Mouse (Mus musculus) mouse trophoblast stem cell (cell line): ENCODE results near the gene Psg29.

ENCODE experiments used
- in situ Hi-C, 2 experiments: fragments of 300-500 bp; cut with MseI, MboI; formaldehyde crosslinking; loops; 2 replicates in 1 of 2; 3 replicates in 1 of 2; pipeline ENCODE4 v1.15.1; 2025

The Psg29 gene

GRCm38 (mm10) chr7:17203177-17203576 is at the start of gene Psg29:
Gene Psg29, plus strand, starts transcription at chr7:17203477.
- in situ Hi-C loops = no loop called here

DNA sequence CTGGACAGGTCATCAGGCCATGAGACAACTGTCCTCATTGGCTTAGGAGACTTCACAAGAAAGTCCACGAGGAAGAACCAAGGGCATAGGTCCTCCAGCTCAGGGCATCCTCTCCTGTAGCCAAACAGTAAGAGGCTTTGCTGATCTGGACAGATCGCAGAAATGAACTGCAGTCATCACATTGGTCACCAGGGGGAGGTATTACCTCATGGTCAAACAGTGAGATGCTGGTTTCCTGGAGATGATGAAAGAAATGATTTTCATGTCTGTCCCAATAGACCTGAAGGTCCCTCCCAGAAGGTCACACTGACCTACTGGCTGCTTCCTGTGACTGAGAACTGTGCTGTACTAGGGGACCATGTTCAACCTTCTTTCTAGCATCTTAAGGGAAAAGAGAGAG is 47.6 kb upstream of the Psg29 start:
- in situ Hi-C loops = loop anchor here (25.0 kb wide), 3 partner anchors 482 to 1007 kb away; no protein-coding TSS in a partner anchor

- in situ Hi-C loops = loop anchor here (25.0 kb wide), 3 partner anchors 480 to 1005 kb away; no protein-coding TSS in a partner anchor
These were observed 46.2 kb upstream of the Psg29 start for GRCm38 (mm10) chr7:17156885-17157677.

DNA sequence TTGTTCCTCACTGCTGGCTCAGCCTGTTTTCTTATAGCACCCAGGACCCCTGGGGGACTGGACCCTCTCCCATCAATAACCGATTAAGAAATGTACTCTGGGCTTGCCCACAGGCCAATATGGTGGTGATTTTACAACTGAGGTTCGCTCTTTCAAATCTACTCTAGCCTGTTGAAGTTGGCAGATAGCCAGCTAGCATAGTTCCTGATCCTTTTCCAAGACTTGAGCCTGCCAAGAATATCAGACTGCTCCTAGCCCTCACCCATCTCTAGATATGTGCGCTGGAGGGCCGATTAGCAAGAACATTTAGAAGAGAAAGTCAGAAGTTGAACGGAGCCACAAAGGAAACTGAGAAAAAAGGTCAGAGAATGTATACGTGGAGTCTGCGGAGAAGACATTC is 44.3 kb upstream of the Psg29 start:
- in situ Hi-C loops = loop anchor here (25.0 kb wide), 3 partner anchors 478 to 1003 kb away; no protein-coding TSS in a partner anchor

- in situ Hi-C loops = loop anchor here (25.0 kb wide), 3 partner anchors 465 to 990 kb away; no protein-coding TSS in a partner anchor
These were observed 31.4 kb upstream of the Psg29 start for GRCm38 (mm10) chr7:17171827-17172226.

DNA sequence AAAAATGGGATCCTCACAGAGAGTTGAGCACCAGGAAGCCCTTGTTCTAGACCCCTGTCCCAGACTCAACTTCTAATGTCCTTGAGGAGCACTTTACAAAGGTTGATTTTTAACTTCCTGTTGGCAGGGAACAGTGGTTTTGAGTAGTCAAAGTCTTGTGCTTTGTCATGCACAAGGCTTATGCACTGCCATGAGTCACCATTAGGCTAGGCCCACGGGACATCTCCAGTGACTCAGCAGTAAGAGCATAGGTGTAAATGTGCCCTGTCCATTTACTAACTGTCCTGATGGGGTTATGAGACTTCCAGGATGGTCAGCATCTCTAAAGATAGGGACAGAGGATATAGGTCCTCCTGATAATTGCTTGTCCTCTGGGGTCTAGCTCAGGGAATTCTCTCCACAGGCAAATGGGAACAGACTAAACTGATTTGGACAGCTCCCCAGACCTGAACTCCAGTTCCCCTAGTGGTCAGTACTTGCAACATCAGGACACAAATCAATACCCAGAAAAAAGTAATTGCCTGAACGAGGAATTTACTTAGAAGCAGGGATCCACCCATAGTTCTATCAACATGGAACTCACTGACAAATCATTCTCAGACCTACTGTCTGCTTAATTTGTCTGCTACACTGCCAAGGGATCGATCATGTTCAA is 2.4 kb downstream of the Psg29 start:
- in situ Hi-C loops = no loop called here
